Mouse (Mus musculus): ENCODE results near the gene Hist1h4k.
"Not testable (repeated sequence)": the region's sequence is repeated elsewhere in the genome, so short reads cannot be mapped to it uniquely, and the experiment has no call there.

The Hist1h4k gene

DNA sequence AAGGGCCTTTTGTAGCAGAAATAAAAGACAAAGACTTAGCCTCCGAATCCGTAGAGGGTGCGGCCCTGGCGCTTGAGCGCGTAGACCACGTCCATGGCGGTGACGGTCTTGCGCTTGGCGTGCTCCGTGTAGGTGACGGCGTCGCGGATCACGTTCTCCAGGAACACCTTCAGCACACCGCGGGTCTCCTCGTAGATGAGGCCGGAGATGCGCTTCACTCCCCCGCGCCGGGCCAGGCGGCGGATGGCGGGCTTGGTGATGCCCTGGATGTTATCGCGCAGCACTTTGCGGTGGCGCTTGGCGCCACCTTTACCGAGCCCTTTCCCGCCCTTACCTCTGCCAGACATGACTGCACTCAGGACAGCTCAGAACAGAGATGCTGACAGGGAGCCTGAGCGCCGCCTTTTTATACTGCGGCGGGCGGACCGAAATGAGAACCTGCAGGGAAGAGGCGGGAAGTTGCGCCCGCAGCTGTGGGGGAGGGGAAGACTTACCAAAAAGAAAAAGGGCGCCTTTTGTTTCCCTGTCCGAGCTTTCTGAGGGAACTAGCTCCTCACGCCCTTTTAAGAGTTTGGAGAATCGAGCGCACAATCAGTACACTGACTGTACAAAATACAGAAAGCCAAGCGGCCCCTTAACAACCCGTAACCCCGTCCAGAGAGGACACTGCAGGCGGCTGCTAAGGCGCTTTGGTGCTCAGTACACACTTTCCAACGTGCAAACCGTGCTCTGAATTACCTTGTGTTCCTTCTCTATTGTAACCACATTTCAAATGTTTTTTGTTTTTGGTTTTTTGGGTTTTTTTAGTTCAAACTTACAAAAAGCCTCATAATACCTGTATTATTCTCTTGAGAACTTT, at the start of gene Hist1h4k:
Gene Hist1h4k (minus strand): TSS at position 347 of the 859 bp plus-strand sequence.
- H3K4me1 ChIP-seq (replicated peaks; ENCODE audit: low read depth, low read length), result peaks cover 33% of the 10 kb centered on the region
- H3K27me3 ChIP-seq (ENCODE audit: insufficient read depth, low read length); H3K9me3 ChIP-seq (ENCODE audit: low read length); H3K36me3 ChIP-seq (ENCODE audit: insufficient read depth, low read length): not testable (repeated sequence)
- peak within 1 kb of the TSS; percentile 77 for H3K4me3 ChIP-seq (replicated peaks; ENCODE audit: low read length)

DNA sequence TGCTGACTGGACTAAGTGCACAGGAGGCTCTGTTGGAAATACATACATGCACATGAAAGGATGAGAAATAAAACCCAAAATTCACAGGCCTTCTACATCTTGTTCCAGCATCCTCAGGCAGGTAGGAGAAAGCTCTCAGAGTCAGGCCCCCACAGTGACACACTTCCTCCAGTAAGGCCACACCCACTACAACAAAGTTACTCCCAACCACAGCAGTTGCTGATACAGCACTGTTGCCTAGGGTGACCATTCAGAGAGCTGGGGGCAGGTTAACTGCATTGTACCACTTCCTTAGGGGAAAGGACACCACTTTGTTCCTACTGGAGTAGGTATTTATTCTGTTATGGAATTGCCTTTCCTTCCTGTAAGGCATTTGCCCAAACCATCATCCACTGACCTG, 46.9 kb upstream of the Hist1h4k start:
- not testable (repeated sequence) for H3K4me3 ChIP-seq (replicated peaks; ENCODE audit: low read length)

DNA sequence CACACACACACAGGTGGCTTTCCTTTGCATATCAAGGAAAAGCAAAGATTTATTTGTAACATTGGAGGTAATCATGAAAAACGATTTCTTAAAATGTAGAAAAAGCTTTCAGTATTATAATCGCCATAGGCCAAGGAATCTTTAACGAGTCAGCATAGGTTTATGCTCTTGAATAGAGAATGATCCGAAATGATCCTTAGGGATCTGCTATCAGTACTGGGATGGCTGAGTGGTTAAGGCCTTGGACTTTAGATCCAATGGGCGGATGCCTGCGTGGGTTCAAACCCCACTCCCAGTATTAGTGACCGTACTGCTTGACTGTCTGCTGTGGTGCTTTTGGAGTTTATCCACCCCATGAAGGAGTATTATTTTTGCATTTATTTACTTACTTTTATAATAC, 45.3 kb upstream of the Hist1h4k start:
- H3K9me3 ChIP-seq (ENCODE audit: low read length), result no peaks in the 10 kb centered on the region
- TF ChIP-seq CTCF (conservative IDR thresholded peaks at IDR 0.05; ENCODE audit: low read length), result no peak
- no peak for TF ChIP-seq NANOG (IDR thresholded peaks at IDR 0.05; ENCODE audit: borderline replicate concordance, low read length)
- no peak for TF ChIP-seq POU5F1 (IDR thresholded peaks at IDR 0.05; ENCODE audit: borderline replicate concordance, low read length)
- H3K36me3 ChIP-seq (ENCODE audit: insufficient read depth, low read length), result no peaks in the 10 kb centered on the region

More for the DNA sequence above, 46.9 kb upstream of the Hist1h4k start:
- H3K27me3 ChIP-seq (ENCODE audit: insufficient read depth, low read length); H3K36me3 ChIP-seq (ENCODE audit: insufficient read depth, low read length); H3K9me3 ChIP-seq (ENCODE audit: low read length); H3K4me1 ChIP-seq (replicated peaks; ENCODE audit: low read depth, low read length): not testable (repeated sequence)

DNA sequence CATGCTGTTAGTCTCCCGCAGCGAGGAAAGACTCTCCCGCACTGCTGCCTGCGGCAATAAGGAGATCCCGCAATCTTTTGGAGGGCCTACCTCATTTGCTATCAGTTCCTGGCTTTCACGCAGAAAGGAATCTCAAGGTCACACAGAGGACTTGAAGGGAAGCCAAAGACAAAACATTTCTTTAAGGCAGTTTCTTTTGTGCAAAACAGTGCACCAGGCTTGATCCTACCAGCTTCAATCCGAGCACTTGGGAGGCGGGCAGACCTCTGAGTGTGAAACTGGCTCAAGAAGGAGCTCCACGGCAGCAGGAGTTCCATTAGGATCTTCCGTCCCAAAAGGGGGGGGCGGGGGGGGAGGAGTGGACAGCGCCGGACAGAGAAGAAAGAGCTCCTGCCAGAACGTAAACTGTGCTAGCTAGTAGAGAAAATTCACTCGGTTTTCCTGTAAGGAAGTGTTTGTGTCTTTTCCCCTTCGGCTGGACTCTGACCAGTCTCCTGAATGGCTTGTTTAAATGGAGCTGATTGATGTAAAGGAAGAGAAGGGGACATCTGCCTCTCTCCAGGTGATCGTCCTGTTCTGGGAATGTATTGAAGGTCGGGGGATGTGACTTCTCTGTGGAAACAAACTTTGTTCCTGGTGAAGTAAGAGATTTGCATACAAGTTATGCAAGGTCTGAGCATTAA, 40.4 kb upstream of the Hist1h4k start:
- H3K27me3 ChIP-seq (ENCODE audit: insufficient read depth, low read length), result no peaks in the 10 kb centered on the region
- TF ChIP-seq CTCF (conservative IDR thresholded peaks at IDR 0.05; ENCODE audit: low read length), result no peak
- peak; percentile 12; the same call in 1 of the 2 replicates for TF ChIP-seq NANOG (IDR thresholded peaks at IDR 0.05; ENCODE audit: borderline replicate concordance, low read length)
- peak; percentile 43; the same call in 1 of the 2 replicates for TF ChIP-seq POU5F1 (IDR thresholded peaks at IDR 0.05; ENCODE audit: borderline replicate concordance, low read length)
- peaks cover 52% of the 10 kb centered on the region for H3K4me1 ChIP-seq (replicated peaks; ENCODE audit: low read depth, low read length)
- H3K9me3 ChIP-seq (ENCODE audit: low read length), result no peaks in the 10 kb centered on the region
- peak overlapping the region; percentile 57; the same call in 1 of the 2 replicates for H3K4me3 ChIP-seq (replicated peaks; ENCODE audit: low read length)
- no peaks in the 10 kb centered on the region for H3K36me3 ChIP-seq (ENCODE audit: insufficient read depth, low read length)

More for the DNA sequence above, 45.3 kb upstream of the Hist1h4k start:
- H3K27me3 ChIP-seq (ENCODE audit: insufficient read depth, low read length), result no peaks in the 10 kb centered on the region
- peaks cover 22% of the 10 kb centered on the region for H3K4me1 ChIP-seq (replicated peaks; ENCODE audit: low read depth, low read length)
- no peak overlapping the region for H3K4me3 ChIP-seq (replicated peaks; ENCODE audit: low read length)

DNA sequence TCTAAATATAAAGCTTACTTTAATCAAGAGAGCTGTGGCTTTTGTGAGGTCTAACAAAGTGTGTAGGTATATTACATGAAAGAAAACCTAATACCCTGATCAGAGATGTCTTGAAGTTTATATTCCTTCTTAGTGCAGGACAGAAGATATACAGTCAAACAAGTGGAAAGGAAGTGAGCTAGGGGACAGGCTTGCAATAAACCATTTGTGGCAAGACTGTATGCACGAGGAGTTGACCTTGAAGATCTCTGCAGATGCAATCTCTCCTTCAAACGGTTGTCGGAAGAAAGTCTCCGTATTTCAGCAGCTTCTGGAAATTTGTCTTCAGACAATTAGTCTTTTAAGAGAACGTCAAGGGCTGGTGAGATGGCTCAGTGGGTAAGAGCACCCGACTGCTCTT, 39.6 kb upstream of the Hist1h4k start:
- H3K4me3 ChIP-seq (replicated peaks; ENCODE audit: low read length), result no peak overlapping the region
- no peaks in the 10 kb centered on the region for H3K36me3 ChIP-seq (ENCODE audit: insufficient read depth, low read length)
- H3K9me3 ChIP-seq (ENCODE audit: low read length), result no peaks in the 10 kb centered on the region
- peaks cover 60% of the 10 kb centered on the region for H3K4me1 ChIP-seq (replicated peaks; ENCODE audit: low read depth, low read length)
- TF ChIP-seq POU5F1 (IDR thresholded peaks at IDR 0.05; ENCODE audit: borderline replicate concordance, low read length) (no peak), CTCF (conservative IDR thresholded peaks at IDR 0.05; ENCODE audit: low read length) (no peak), NANOG (IDR thresholded peaks at IDR 0.05; ENCODE audit: borderline replicate concordance, low read length) (no peak)
- no peaks in the 10 kb centered on the region for H3K27me3 ChIP-seq (ENCODE audit: insufficient read depth, low read length)

DNA sequence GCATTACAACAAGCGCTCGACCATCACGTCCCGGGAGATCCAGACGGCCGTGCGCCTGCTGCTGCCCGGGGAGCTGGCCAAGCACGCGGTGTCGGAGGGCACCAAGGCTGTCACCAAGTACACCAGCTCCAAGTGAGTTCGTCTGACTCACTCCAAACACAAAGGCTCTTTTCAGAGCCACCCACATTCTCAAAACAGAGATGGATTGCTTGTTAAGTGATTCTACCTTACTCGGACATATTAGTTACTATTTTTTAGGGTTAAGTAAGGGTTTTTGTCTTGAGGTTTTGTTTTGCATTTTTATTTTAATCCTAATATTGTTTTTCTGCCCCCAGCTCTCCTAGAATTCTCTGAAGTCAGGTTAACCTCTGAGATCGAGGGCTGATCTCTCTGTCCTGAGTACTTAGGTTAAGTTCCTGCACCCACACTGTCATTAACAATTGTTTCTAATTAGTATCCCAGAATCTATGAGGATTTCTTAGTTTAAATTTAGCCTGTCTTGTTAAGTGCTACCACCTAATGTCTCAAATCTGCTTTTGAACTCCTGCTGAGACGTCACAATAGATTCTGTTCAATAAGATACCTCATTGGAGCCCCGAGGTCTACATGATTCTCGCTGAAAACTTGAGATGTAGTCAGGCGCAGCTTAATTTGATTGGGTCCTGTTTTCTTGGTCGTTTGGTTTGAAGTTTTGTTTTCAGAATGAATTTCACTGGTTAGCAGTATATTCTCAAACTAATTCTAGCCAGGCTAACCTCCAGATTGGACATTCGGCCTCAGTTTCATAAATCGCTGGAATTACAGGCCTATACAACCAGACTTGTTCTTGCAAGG, 37.7 kb upstream of the Hist1h4k start:
- Histone ChIP-seq H3K9me3 (ENCODE audit: low read length) (no peaks in the 10 kb centered on the region), H3K36me3 (ENCODE audit: insufficient read depth, low read length) (no peaks in the 10 kb centered on the region), H3K27me3 (ENCODE audit: insufficient read depth, low read length) (no peaks in the 10 kb centered on the region), H3K4me1 (replicated peaks; ENCODE audit: low read depth, low read length) (peaks cover 74% of the 10 kb centered on the region), H3K4me3 (replicated peaks; ENCODE audit: low read length) (peak overlapping the region; percentile 63)
- TF ChIP-seq CTCF (conservative IDR thresholded peaks at IDR 0.05; ENCODE audit: low read length) (no peak), POU5F1 (IDR thresholded peaks at IDR 0.05; ENCODE audit: borderline replicate concordance, low read length) (no peak), NANOG (IDR thresholded peaks at IDR 0.05; ENCODE audit: borderline replicate concordance, low read length) (no peak)

DNA sequence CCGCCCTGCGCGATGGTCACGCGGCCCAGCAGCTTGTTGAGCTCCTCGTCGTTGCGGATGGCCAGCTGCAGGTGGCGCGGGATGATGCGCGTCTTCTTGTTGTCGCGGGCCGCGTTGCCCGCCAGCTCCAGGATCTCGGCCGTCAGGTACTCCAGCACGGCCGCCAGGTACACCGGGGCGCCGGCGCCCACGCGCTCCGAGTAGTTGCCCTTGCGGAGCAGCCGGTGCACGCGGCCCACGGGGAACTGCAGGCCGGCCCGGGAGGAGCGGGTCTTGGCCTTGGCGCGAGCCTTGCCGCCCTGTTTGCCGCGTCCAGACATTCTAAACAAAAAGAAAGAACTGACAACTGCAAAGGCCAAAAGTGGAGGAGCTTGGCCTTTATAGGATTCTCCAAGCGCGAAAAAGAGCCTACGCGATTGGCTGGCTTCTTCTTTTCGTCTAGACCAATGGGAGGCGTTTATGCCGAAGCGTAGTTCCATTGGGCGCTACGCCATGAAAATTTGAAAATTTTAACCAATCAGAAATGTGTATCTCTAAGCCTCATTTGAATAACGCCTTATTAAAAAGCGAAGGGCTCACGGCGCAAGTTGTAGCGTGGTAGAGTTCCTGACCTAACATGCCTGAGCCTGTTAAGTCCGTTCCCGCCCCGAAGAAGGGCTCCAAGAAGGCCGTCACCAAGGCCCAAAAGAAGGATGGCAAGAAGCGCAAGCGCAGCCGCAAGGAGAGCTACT, 36.8 kb upstream of the Hist1h4k start, which contains the start of the genes Hist1h2an and Hist1h2bp:
Gene Hist1h2an (minus strand): TSS at position 320 of the 731 bp plus-strand sequence.
Gene Hist1h2bp (plus strand): TSS at position 563 of the 731 bp plus-strand sequence.
- H3K4me1 ChIP-seq (replicated peaks; ENCODE audit: low read depth, low read length), result peaks cover 72% of the 10 kb centered on the region
- H3K9me3 ChIP-seq (ENCODE audit: low read length); H3K36me3 ChIP-seq (ENCODE audit: insufficient read depth, low read length); H3K27me3 ChIP-seq (ENCODE audit: insufficient read depth, low read length): not testable (repeated sequence)
- H3K4me3 ChIP-seq (replicated peaks; ENCODE audit: low read length), result peak within 1 kb of the TSS; percentile 69

All from E14TG2a.4 (cell line).